Mouse (Mus musculus) limb, embryonic 14.5 days (tissue): Measurements from ENCODE around the gene Rbms1. TPM values are rescaled to one million over a fixed set of nuclear protein-coding genes. Genes with fewer than 3 reads are reported as not detected.

ENCODE experiments used
- ATAC-seq: fragments of 200-750 bp; cut with Nextera tagmentation; 2 replicates; pipeline ENCODE4 v1.8.0; 2017; ENCODE audit warnings: low read depth, moderate number of reproducible peaks, moderate TSS enrichment; ENCODE audit not compliant: low FRiP score
- DNase-seq: peaks from one replicate; pipeline ENCODE4 v3.0.0-alpha.2; 2015; ENCODE audit warnings: low spot score
- H3K27ac ChIP-seq: fragments of 300-500 bp; sonication (generic); replicated peaks from 2 replicates; pipeline ENCODE4 v1.5.1; 2014; ENCODE audit warnings: low read depth, mild to moderate bottlenecking, low read length, moderate library complexity, mixed read lengths
- H3K27me3 ChIP-seq: fragments of 300-500 bp; sonication (generic); 2 replicates; pipeline ENCODE4 v1.6.1; 2014; ENCODE audit warnings: low read length, mixed read lengths; ENCODE audit not compliant: control insufficient read depth, insufficient read depth
- H3K36me3 ChIP-seq: fragments of 300-500 bp; sonication (generic); 2 replicates; pipeline ENCODE4 v1.6.1; 2014; ENCODE audit warnings: mild to moderate bottlenecking, low read length, moderate library complexity, mixed read lengths; ENCODE audit not compliant: control insufficient read depth, insufficient read depth
- H3K4me1 ChIP-seq: fragments of 300-500 bp; sonication (generic); 2 replicates; pipeline ENCODE4 v1.6.1; 2014; ENCODE audit warnings: antibody characterized with exemption, low read length, mixed read lengths; ENCODE audit not compliant: control insufficient read depth, insufficient read depth
- H3K4me2 ChIP-seq: fragments of 300-500 bp; sonication (generic); replicated peaks from 2 replicates; pipeline ENCODE4 v1.6.1; 2014; ENCODE audit warnings: low read depth, mild to moderate bottlenecking, low read length, moderate library complexity; ENCODE audit not compliant: severe bottlenecking
- H3K4me3 ChIP-seq: fragments of 300-500 bp; sonication (generic); replicated peaks from 2 replicates; pipeline ENCODE4 v1.5.1; 2014; ENCODE audit warnings: low read length
- H3K9ac ChIP-seq: fragments of 300-500 bp; sonication (generic); 2 replicates; pipeline ENCODE4 v1.6.1; 2014; ENCODE audit warnings: mild to moderate bottlenecking, low read depth, low read length, moderate library complexity; ENCODE audit not compliant: severe bottlenecking
- H3K9me3 ChIP-seq: fragments of 300-500 bp; sonication (generic); 2 replicates; pipeline ENCODE4 v1.6.1; 2016; ENCODE audit warnings: low read length; ENCODE audit not compliant: control insufficient read depth
- POLR2A ChIP-seq: fragments of 200-500 bp; IDR thresholded peaks from 2 replicates; pipeline ENCODE4 v1.8.0; 2012; ENCODE audit warnings: inconsistent platforms, mild to moderate bottlenecking, moderate library complexity, borderline replicate concordance; ENCODE audit not compliant: insufficient read depth, insufficient read length; ENCODE audit errors: extremely low read depth
- WGBS: fragments of 180-500 bp; shearing (Covaris S2); extraction: QIAGEN DNeasy Blood & Tissue Kit; methylation state at CpG from one replicate; pipeline ENCODE4 v1.1.7; 2014; 5-methylcytosine and 5-hydroxymethylcytosine counted together
- polyA plus RNA-seq, 2 experiments: library from polyadenylated mRNA; depleted of rRNA in 1 of 2; stranded (reverse) in 1 of 2; unstranded in 1 of 2; fragments of >200 nt; fragmentation: Nextera tagmentation in 1 of 2; extraction: Ambion mirVana in 1 of 2; gene quantifications; 2 replicates each; pipeline versions ENCODE4 v1.2.1 to v1.2.3; 2012 to 2014

Gene Rbms1
- polyA plus RNA-seq, 2 experiments, result 84.9 to 118 TPM

DNA sequence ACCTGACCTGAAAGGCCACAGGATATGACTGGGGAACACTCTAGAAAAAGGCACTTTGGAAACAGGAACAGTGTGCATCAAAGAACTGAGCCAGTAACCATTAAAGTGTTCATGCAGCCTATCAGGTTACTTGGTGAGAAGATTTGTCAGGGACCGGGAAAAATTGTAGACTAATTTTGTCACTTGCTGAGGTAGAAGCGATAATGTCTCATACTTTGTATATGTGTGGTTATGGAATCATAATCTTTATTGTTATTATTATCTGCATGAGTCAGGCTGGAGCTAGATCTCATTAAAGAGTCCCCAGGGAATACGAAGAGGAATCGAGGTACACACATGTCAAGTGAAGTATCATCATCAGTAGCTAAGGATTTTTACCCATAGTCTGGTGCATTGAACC lies 262.0 kb downstream of the Rbms1 start:
- 80% methylated on average over 4 of the region's 4 CpGs for WGBS
- Histone ChIP-seq H3K27me3 (no peaks in the 10 kb centered on the region), H3K27ac (no peak overlapping the region), H3K4me2 (no peak overlapping the region), H3K4me3 (no peak overlapping the region), H3K4me1 (peaks cover 23% of the 10 kb centered on the region), H3K9me3 (no peaks in the 10 kb centered on the region), H3K9ac (no peak overlapping the region), H3K36me3 (no peaks in the 10 kb centered on the region)
- no peak for DNase-seq
- TF ChIP-seq POLR2A, result no peak
- no peak for ATAC-seq

Other genes starting within 250 kb of the Rbms1 start
- 1.8 and 2.6 TPM in 2 replicates for gene Itgb6, start 240.5 kb downstream of the Rbms1 start, polyA plus RNA-seq (2012; rRNA removed)
- gene Itgb6, start 240.5 kb downstream of the Rbms1 start, polyA plus RNA-seq (2014; fragmentation: Nextera tagmentation; extraction: Ambion mirVana), result 2.7 and 3.3 TPM in 2 replicates